8 mouse cellular contexts compared by ENCODE assay signal in genomic region chr6:34862381-34862780, GRCm38 (mm10). TPM values are rescaled to one million over a fixed set of nuclear protein-coding genes. Genes with fewer than 3 reads are reported as not detected.
DNase-seq lines count a peak whose midpoint lies in the region; ATAC-seq and TF ChIP-seq lines count a peak whose summit lies in the region.

No protein-coding gene starts in this region.

- no peaks in the 10 kb centered on the region for H3K27me3 ChIP-seq in intestine, postnatal 0 days (replicated peaks; ENCODE audit: control insufficient read depth, insufficient read depth, low read length)
- H3K27me3 ChIP-seq in midbrain, embryonic 14.5 days (ENCODE audit: control insufficient read depth, insufficient read depth, low read length), result no peaks in the 10 kb centered on the region
- H3K27me3 ChIP-seq in hindbrain, embryonic 14.5 days (ENCODE audit: control insufficient read depth, insufficient read depth, low read length), result no peaks in the 10 kb centered on the region

- H3K9me3 ChIP-seq in intestine, postnatal 0 days (ENCODE audit: control insufficient read depth), result no peaks in the 10 kb centered on the region
- H3K9me3 ChIP-seq in midbrain, embryonic 14.5 days (ENCODE audit: control insufficient read depth, low read length), result no peaks in the 10 kb centered on the region
- no peaks in the 10 kb centered on the region for H3K9me3 ChIP-seq in hindbrain, embryonic 14.5 days (ENCODE audit: control insufficient read depth, low read length)

- TF ChIP-seq CTCF in gastrocnemius, adult 2 months (IDR thresholded peaks at IDR 0.05), result no peak
- TF ChIP-seq CTCF in intestine, postnatal 0 days (IDR thresholded peaks at IDR 0.05; ENCODE audit: low read depth), result no peak

- peak; percentile 36; the same call in 1 of the 2 replicates for ATAC-seq in intestine, postnatal 0 days
- peak; percentile 70 for ATAC-seq in megakaryocyte-erythroid progenitor cell, adult 5-6 weeks (replicated peaks; ENCODE audit: low FRiP score, low TSS enrichment, poor library complexity, severe bottlenecking)
- no peak for ATAC-seq in midbrain, embryonic 14.5 days (ENCODE audit: low FRiP score, low TSS enrichment)
- ATAC-seq in hindbrain, embryonic 14.5 days (ENCODE audit: low FRiP score), result no peak

- intact Hi-C loops in gastrocnemius, adult 2 months (cut with DNase I), result loop anchor here (2.0 to 10.0 kb wide), 4 partner anchors 14 to 378 kb away; partner anchors contain the start of gene Agbl3
- intact Hi-C loops in gastrocnemius, postnatal 36 days (cut with DNase I), result no loop called here

- peak overlapping the region; percentile 67 for H3K4me2 ChIP-seq in intestine, postnatal 0 days (replicated peaks; ENCODE audit: low read depth)
- H3K4me2 ChIP-seq in midbrain, embryonic 14.5 days (ENCODE audit: low read length), result no peak overlapping the region
- no peak overlapping the region for H3K4me2 ChIP-seq in hindbrain, embryonic 14.5 days (replicated peaks)

- peak; percentile 48 for DNase-seq in gastrocnemius, adult 2 months
- no peak for DNase-seq in gastrocnemius, postnatal 36 days
- DNase-seq in adipocyte (ENCODE audit: low spot score), result peak; percentile 84
- DNase-seq in right cerebral cortex, adult 18-20 months, result no peak
- DNase-seq in midbrain, embryonic 14.5 days, result no peak
- DNase-seq in hindbrain, embryonic 14.5 days (ENCODE audit: low spot score), result no peak

- 0 out of 2 replicates have a peak overlapping the region, but pooled peaks have one; percentile 12 for H3K9ac ChIP-seq in intestine, postnatal 0 days (ENCODE audit: low read depth, low read length)
- H3K9ac ChIP-seq in midbrain, embryonic 14.5 days (replicated peaks; ENCODE audit: low read length), result no peak overlapping the region
- no peak overlapping the region for H3K9ac ChIP-seq in hindbrain, embryonic 14.5 days

- H3K4me1 ChIP-seq in intestine, postnatal 0 days (replicated peaks; ENCODE audit: control insufficient read depth, insufficient read depth, low read length), result no peaks in the 10 kb centered on the region; the same call in 1 of the 2 replicates
- no peaks in the 10 kb centered on the region for H3K4me1 ChIP-seq in midbrain, embryonic 14.5 days (ENCODE audit: control insufficient read depth, insufficient read depth, low read length)
- H3K4me1 ChIP-seq in hindbrain, embryonic 14.5 days (replicated peaks; ENCODE audit: control insufficient read depth, insufficient read depth, low read length), result no peaks in the 10 kb centered on the region

- H3K27ac ChIP-seq in gastrocnemius, adult 2 months, result peak overlapping the region; percentile 96
- peak overlapping the region; percentile 80 for H3K27ac ChIP-seq in intestine, postnatal 0 days (ENCODE audit: low read depth, low read length)
- no peak overlapping the region for H3K27ac ChIP-seq in midbrain, embryonic 14.5 days (replicated peaks; ENCODE audit: low read depth, low read length)
- H3K27ac ChIP-seq in hindbrain, embryonic 14.5 days, result no peak overlapping the region

- 88% methylated on average over 6 of the region's 6 CpGs for WGBS in intestine, postnatal 0 days
- WGBS in midbrain, embryonic 14.5 days, result 95% methylated on average over 6 of the region's 6 CpGs
- 95% methylated on average over 6 of the region's 6 CpGs for WGBS in hindbrain, embryonic 14.5 days

- no peaks in the 10 kb centered on the region for H3K36me3 ChIP-seq in intestine, postnatal 0 days (ENCODE audit: control insufficient read depth, insufficient read depth)
- no peaks in the 10 kb centered on the region for H3K36me3 ChIP-seq in midbrain, embryonic 14.5 days (ENCODE audit: control insufficient read depth, insufficient read depth, low read length)
- H3K36me3 ChIP-seq in hindbrain, embryonic 14.5 days (replicated peaks; ENCODE audit: control insufficient read depth, insufficient read depth), result no peaks in the 10 kb centered on the region

- peak overlapping the region; percentile 86 for H3K4me3 ChIP-seq in gastrocnemius, adult 2 months
- H3K4me3 ChIP-seq in intestine, postnatal 0 days (ENCODE audit: low read depth, low read length), result peak overlapping the region; percentile 30
- H3K4me3 ChIP-seq in midbrain, embryonic 14.5 days (replicated peaks; ENCODE audit: low read depth, low read length), result no peak overlapping the region
- no peak overlapping the region for H3K4me3 ChIP-seq in hindbrain, embryonic 14.5 days (replicated peaks; ENCODE audit: low read length)

RNA-seq across cellular contexts. Expression of gene Tmem140, which starts 0.6 kb away (rescaled TPM):
- 10 to 100 TPM; 26.4 to 32.9 TPM for total RNA-seq in gastrocnemius, adult 2 months (2021)
- total RNA-seq in gastrocnemius, postnatal 36 days (2021), result 10 to 100 TPM; 23.8 to 30.7 TPM
- polyA plus RNA-seq in intestine, postnatal 0 days (2015; fragmentation: Nextera tagmentation; extraction: Ambion mirVana), result 12.9 and 25.0 TPM in 2 replicates
- total RNA-seq in megakaryocyte-erythroid progenitor cell, adult 5-6 weeks (2014; fragmentation: Nextera tagmentation), result 1.8 and 1.9 TPM in 2 replicates
- total RNA-seq in megakaryocyte-erythroid progenitor cell, adult 5-6 weeks (2017), result 2.2 and 3.7 TPM in 2 replicates
- polyA plus RNA-seq in midbrain, embryonic 14.5 days (2014; fragmentation: Nextera tagmentation; extraction: Ambion mirVana), result 0.70 and 1.1 TPM in 2 replicates
- 0.78 and 1.4 TPM in 2 replicates for polyA plus RNA-seq in hindbrain, embryonic 14.5 days (2014; fragmentation: Nextera tagmentation; extraction: Ambion mirVana)

RNA-seq across cellular contexts. Expression of gene Cyren, which starts 15.5 kb away (rescaled TPM):
- total RNA-seq in gastrocnemius, adult 2 months (2021), result 1 to 10 TPM; 2.8 to 3.7 TPM
- total RNA-seq in gastrocnemius, postnatal 36 days (2021), result 1 to 10 TPM; 3.3 to 3.6 TPM
- 6.2 and 6.8 TPM in 2 replicates for polyA plus RNA-seq in intestine, postnatal 0 days (2015; fragmentation: Nextera tagmentation; extraction: Ambion mirVana)
- total RNA-seq in megakaryocyte-erythroid progenitor cell, adult 5-6 weeks (2014; fragmentation: Nextera tagmentation), result 12.3 and 27.8 TPM in 2 replicates
- 5.6 and 8.5 TPM in 2 replicates for total RNA-seq in megakaryocyte-erythroid progenitor cell, adult 5-6 weeks (2017)
- polyA plus RNA-seq in midbrain, embryonic 14.5 days (2014; fragmentation: Nextera tagmentation; extraction: Ambion mirVana), result 6.1 and 8.7 TPM in 2 replicates
- polyA plus RNA-seq in hindbrain, embryonic 14.5 days (2014; fragmentation: Nextera tagmentation; extraction: Ambion mirVana), result 7.4 and 8.3 TPM in 2 replicates

RNA-seq across cellular contexts. Expression of gene Wdr91, which starts 48.3 kb away (rescaled TPM):
- total RNA-seq in gastrocnemius, adult 2 months (2021), result 1 to 10 TPM; 5.2 to 8.0 TPM
- total RNA-seq in gastrocnemius, postnatal 36 days (2021), result 1 to 10 TPM; 4.4 to 5.1 TPM
- polyA plus RNA-seq in intestine, postnatal 0 days (2015; fragmentation: Nextera tagmentation; extraction: Ambion mirVana), result 5.7 and 6.9 TPM in 2 replicates
- total RNA-seq in megakaryocyte-erythroid progenitor cell, adult 5-6 weeks (2014; fragmentation: Nextera tagmentation), result 19.9 and 24.4 TPM in 2 replicates
- 24.4 and 37.8 TPM in 2 replicates for total RNA-seq in megakaryocyte-erythroid progenitor cell, adult 5-6 weeks (2017)
- 14.8 and 17.5 TPM in 2 replicates for polyA plus RNA-seq in midbrain, embryonic 14.5 days (2014; fragmentation: Nextera tagmentation; extraction: Ambion mirVana)
- polyA plus RNA-seq in hindbrain, embryonic 14.5 days (2014; fragmentation: Nextera tagmentation; extraction: Ambion mirVana), result 15.0 and 15.5 TPM in 2 replicates

RNA-seq across cellular contexts. Expression of gene Stra8, which starts 57.6 kb away (rescaled TPM):
- total RNA-seq in gastrocnemius, adult 2 months (2021), result not detected
- not detected for total RNA-seq in gastrocnemius, postnatal 36 days (2021)
- not detected in 2 replicates for polyA plus RNA-seq in intestine, postnatal 0 days (2015; fragmentation: Nextera tagmentation; extraction: Ambion mirVana)
- not detected in 2 replicates for total RNA-seq in megakaryocyte-erythroid progenitor cell, adult 5-6 weeks (2014; fragmentation: Nextera tagmentation)
- total RNA-seq in megakaryocyte-erythroid progenitor cell, adult 5-6 weeks (2017), result not detected in 2 replicates
- not detected in 2 replicates for polyA plus RNA-seq in midbrain, embryonic 14.5 days (2014; fragmentation: Nextera tagmentation; extraction: Ambion mirVana)
- polyA plus RNA-seq in hindbrain, embryonic 14.5 days (2014; fragmentation: Nextera tagmentation; extraction: Ambion mirVana), result not detected in 2 replicates

Comparison
In these comparisons a context has a peak if more than half of its experiments do, and no peak if none do; other contexts are left out.
1. DNase-seq: peak in gastrocnemius, adult 2 months (single experiment) and adipocyte (single experiment); none in gastrocnemius, postnatal 36 days (0 of 2), right cerebral cortex, adult 18-20 months (single experiment), midbrain, embryonic 14.5 days (single experiment) and hindbrain, embryonic 14.5 days (single experiment).
2. H3K27ac ChIP-seq: peak in gastrocnemius, adult 2 months (single experiment) and intestine, postnatal 0 days (single experiment); none in midbrain, embryonic 14.5 days (single experiment) and hindbrain, embryonic 14.5 days (single experiment).
3. H3K4me3 ChIP-seq: peak in gastrocnemius, adult 2 months (single experiment) and intestine, postnatal 0 days (single experiment); none in midbrain, embryonic 14.5 days (single experiment) and hindbrain, embryonic 14.5 days (single experiment).
4. ATAC-seq: peak in intestine, postnatal 0 days (single experiment) and megakaryocyte-erythroid progenitor cell, adult 5-6 weeks (single experiment); none in midbrain, embryonic 14.5 days (single experiment) and hindbrain, embryonic 14.5 days (single experiment).
5. RNA of gene Tmem140, which starts 0.6 kb away (total RNA-seq): 26.4 to 32.9 TPM in gastrocnemius, adult 2 months and 23.8 to 30.7 TPM in gastrocnemius, postnatal 36 days; 1.8 to 3.7 TPM in megakaryocyte-erythroid progenitor cell, adult 5-6 weeks; every median in the first group is over 4 times any median in the second.